ENCODE assay signal across 8 mouse cellular contexts in the genomic region with DNA sequence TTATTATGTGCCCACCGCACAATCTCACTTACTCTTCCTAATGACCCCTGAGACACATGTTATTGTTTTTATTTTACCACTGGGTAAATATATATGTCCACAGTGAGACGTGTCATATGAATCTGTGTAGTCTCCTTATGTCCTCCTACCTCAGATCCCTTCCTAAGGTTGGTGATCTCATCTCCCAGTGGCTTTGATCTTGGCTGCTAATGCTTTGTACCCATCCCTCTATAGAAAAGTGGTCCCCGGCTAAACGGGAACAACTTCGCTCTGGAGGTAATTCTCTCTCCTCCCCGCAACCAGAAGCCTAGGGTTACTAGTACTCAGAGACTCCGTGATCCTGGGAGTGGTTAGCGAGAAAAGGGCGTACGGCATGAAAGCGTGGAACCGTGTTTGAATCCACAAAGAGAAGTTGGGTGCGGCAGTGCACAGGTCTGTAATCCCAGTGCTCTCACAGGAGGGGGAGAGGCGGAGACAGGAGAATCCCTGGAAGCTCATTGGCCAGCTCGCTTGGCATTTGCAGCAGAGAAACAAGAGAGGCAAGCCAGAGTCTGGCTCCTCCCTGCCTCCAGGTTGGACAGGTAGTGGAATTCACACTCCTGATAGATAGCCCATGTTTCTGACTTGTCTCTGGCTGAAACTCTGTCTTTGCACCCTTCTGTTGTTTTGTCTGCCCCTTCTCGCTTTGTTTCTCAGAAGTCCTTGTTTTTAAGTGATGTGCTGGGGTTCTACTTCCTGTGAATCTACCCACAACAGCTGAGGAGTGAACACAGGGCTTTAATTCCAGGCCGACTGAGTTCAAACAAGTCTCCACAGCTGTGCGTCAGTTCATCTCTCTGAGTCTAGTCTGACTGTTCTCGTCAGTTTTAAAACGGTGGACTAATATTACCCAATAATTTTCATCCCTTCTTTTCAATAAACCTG. TPM values are rescaled to one million over a fixed set of nuclear protein-coding genes. Genes with fewer than 3 reads are reported as not detected.
A peak's percentile ranks its signal among the peaks of the same experiment; 100 is the strongest.
DNase-seq lines count a peak whose midpoint lies in the region; ATAC-seq and TF ChIP-seq lines count a peak whose summit lies in the region.

No protein-coding gene starts in this region.

- TF ChIP-seq CTCF in bone marrow, adult 2 months (IDR thresholded peaks at IDR 0.05; ENCODE audit: control insufficient read depth, insufficient read depth, low read length), result no peak

- peak overlapping the region; percentile 53 for H3K4me3 ChIP-seq in heart, embryonic 10.5 days
- H3K4me3 ChIP-seq in bone marrow, adult 2 months (replicated peaks; ENCODE audit: control insufficient read depth, low read depth, low read length), result no peak overlapping the region
- H3K4me3 ChIP-seq in forebrain, embryonic 11.5 days (ENCODE audit: low read depth, low read length), result peak overlapping the region; percentile 22
- H3K4me3 ChIP-seq in kidney, embryonic 14.5 days (ENCODE audit: low read length), result peak overlapping the region; percentile 29
- peak overlapping the region; percentile 16; the same call in 1 of the 2 replicates for H3K4me3 ChIP-seq in stomach, embryonic 16.5 days (replicated peaks; ENCODE audit: low read length)

- peaks cover 35% of the 10 kb centered on the region for H3K4me1 ChIP-seq in heart, embryonic 10.5 days
- peaks cover 3% of the 10 kb centered on the region; the same call in 1 of the 2 replicates for H3K4me1 ChIP-seq in bone marrow, adult 2 months (ENCODE audit: control insufficient read depth, insufficient read depth, low read length)
- peaks cover 11% of the 10 kb centered on the region; the same call in 1 of the 2 replicates for H3K4me1 ChIP-seq in forebrain, embryonic 11.5 days (replicated peaks; ENCODE audit: control insufficient read depth, insufficient read depth, low read length)
- H3K4me1 ChIP-seq in kidney, embryonic 14.5 days (ENCODE audit: control insufficient read depth, insufficient read depth, low read length), result 0 out of 2 replicates have a peak, but pooled peaks cover 7% of the 10 kb centered on the region
- peaks cover 11% of the 10 kb centered on the region for H3K4me1 ChIP-seq in stomach, embryonic 16.5 days (ENCODE audit: control insufficient read depth, insufficient read depth, low read length)

- WGBS in heart, embryonic 10.5 days, result 12% methylated on average over 20 of the region's 20 CpGs
- WGBS in bone marrow, adult 2 months, result 54% methylated on average over 20 of the region's 20 CpGs
- WGBS in forebrain, embryonic 11.5 days, result 11% methylated on average over 20 of the region's 20 CpGs
- WGBS in kidney, embryonic 14.5 days, result 9% methylated on average over 20 of the region's 20 CpGs
- WGBS in stomach, embryonic 16.5 days, result 12% methylated on average over 20 of the region's 20 CpGs

- H3K4me2 ChIP-seq in forebrain, embryonic 11.5 days (ENCODE audit: low read depth, low read length, severe bottlenecking), result peak overlapping the region; percentile 48
- peak overlapping the region; percentile 60 for H3K4me2 ChIP-seq in kidney, embryonic 14.5 days (replicated peaks; ENCODE audit: low read depth, low read length)
- H3K4me2 ChIP-seq in stomach, embryonic 16.5 days (ENCODE audit: low read depth, low read length), result peak overlapping the region; percentile 48

- ATAC-seq in forebrain, embryonic 11.5 days (replicated peaks; ENCODE audit: low FRiP score), result peak; percentile 78
- peak; percentile 77 for ATAC-seq in kidney, embryonic 14.5 days (ENCODE audit: low FRiP score, low TSS enrichment)
- peak; percentile 64 for ATAC-seq in stomach, embryonic 16.5 days (ENCODE audit: insufficient read depth, low FRiP score)

- no peak for TF ChIP-seq POLR2A in bone marrow, adult 2 months (IDR thresholded peaks at IDR 0.05; ENCODE audit: borderline replicate concordance, control insufficient read depth, low read depth, low read length)

- no peak for DNase-seq in heart, embryonic 10.5 days (ENCODE audit: low spot score)
- no peak for DNase-seq in heart, adult 11 months
- peak; percentile 71 for DNase-seq in forebrain, embryonic 11.5 days (ENCODE audit: low spot score)
- peak; percentile 66 for DNase-seq in lung, postnatal 10 days
- no peak for DNase-seq in adrenal gland, postnatal 4 days (ENCODE audit: low spot score in 2 of 2)

- H3K9ac ChIP-seq in forebrain, embryonic 11.5 days (ENCODE audit: low read length), result peak overlapping the region; percentile 32
- H3K9ac ChIP-seq in kidney, embryonic 14.5 days (ENCODE audit: low read depth, low read length), result no peak overlapping the region
- H3K9ac ChIP-seq in stomach, embryonic 16.5 days (ENCODE audit: low read length), result peak overlapping the region; percentile 48; the same call in 1 of the 2 replicates

- H3K27ac ChIP-seq in heart, embryonic 10.5 days, result no peak overlapping the region
- peak overlapping the region; percentile 33 for H3K27ac ChIP-seq in bone marrow, adult 2 months (ENCODE audit: control insufficient read depth, insufficient read depth, low read depth, low read length, poor library complexity)
- no peak overlapping the region for H3K27ac ChIP-seq in forebrain, embryonic 11.5 days (ENCODE audit: low read depth, low read length)
- no peak overlapping the region for H3K27ac ChIP-seq in kidney, embryonic 14.5 days (ENCODE audit: low read depth, low read length)
- peak overlapping the region; percentile 1; the same call in 1 of the 2 replicates for H3K27ac ChIP-seq in stomach, embryonic 16.5 days (ENCODE audit: low read length)

- H3K27me3 ChIP-seq in heart, embryonic 10.5 days (ENCODE audit: insufficient read depth, poor library complexity, severe bottlenecking), result peaks cover 17% of the 10 kb centered on the region; the same call in 1 of the 2 replicates
- no peaks in the 10 kb centered on the region for H3K27me3 ChIP-seq in forebrain, embryonic 11.5 days (ENCODE audit: control insufficient read depth, insufficient read depth, low read length)
- no peaks in the 10 kb centered on the region for H3K27me3 ChIP-seq in kidney, embryonic 14.5 days (ENCODE audit: control insufficient read depth, insufficient read depth, low read length)
- no peaks in the 10 kb centered on the region for H3K27me3 ChIP-seq in stomach, embryonic 16.5 days (ENCODE audit: control insufficient read depth, insufficient read depth, low read length)

- H3K9me3 ChIP-seq in heart, embryonic 10.5 days, result no peaks in the 10 kb centered on the region
- H3K9me3 ChIP-seq in forebrain, embryonic 11.5 days (ENCODE audit: control insufficient read depth, low read length), result no peaks in the 10 kb centered on the region
- no peaks in the 10 kb centered on the region for H3K9me3 ChIP-seq in kidney, embryonic 14.5 days (ENCODE audit: control insufficient read depth, low read length)
- H3K9me3 ChIP-seq in stomach, embryonic 16.5 days (replicated peaks; ENCODE audit: control insufficient read depth, low read length), result no peaks in the 10 kb centered on the region

- no peaks in the 10 kb centered on the region for H3K36me3 ChIP-seq in heart, embryonic 10.5 days
- no peaks in the 10 kb centered on the region for H3K36me3 ChIP-seq in forebrain, embryonic 11.5 days (ENCODE audit: control insufficient read depth, insufficient read depth, low read length)
- no peaks in the 10 kb centered on the region for H3K36me3 ChIP-seq in kidney, embryonic 14.5 days (ENCODE audit: control insufficient read depth, insufficient read depth, low read length)
- no peaks in the 10 kb centered on the region for H3K36me3 ChIP-seq in stomach, embryonic 16.5 days (ENCODE audit: control insufficient read depth, insufficient read depth, low read length)

RNA-seq across cellular contexts. Expression of a gene that starts 16.5 kb away (rescaled TPM):
- 4.0 and 4.6 TPM in 2 replicates for polyA plus RNA-seq in heart, embryonic 10.5 days (2016; fragmentation: Nextera tagmentation; extraction: Ambion mirVana)
- polyA plus RNA-seq in bone marrow, adult 2 months (2011; ENCODE audit: insufficient read depth, insufficient read length, low replicate concordance, missing spikeins), result 11.4 and 18.1 TPM in 2 replicates
- polyA plus RNA-seq in forebrain, embryonic 11.5 days (2014; fragmentation: Nextera tagmentation; extraction: Ambion mirVana), result 3.0 and 3.2 TPM in 2 replicates
- 7.3 and 7.7 TPM in 2 replicates for polyA plus RNA-seq in kidney, embryonic 14.5 days (2014; fragmentation: Nextera tagmentation; extraction: Ambion mirVana)
- polyA plus RNA-seq in stomach, embryonic 16.5 days (2015; fragmentation: Nextera tagmentation; extraction: Ambion mirVana), result 6.0 and 7.2 TPM in 2 replicates
- total RNA-seq in adrenal gland, postnatal 4 days (2021), result 10 to 100 TPM; 73.5 to 77.8 TPM

RNA-seq across cellular contexts. Expression of a gene that starts 50.5 kb away (rescaled TPM):
- polyA plus RNA-seq in heart, embryonic 10.5 days (2016; fragmentation: Nextera tagmentation; extraction: Ambion mirVana), result 15.6 and 16.4 TPM in 2 replicates
- 43.0 and 58.1 TPM in 2 replicates for polyA plus RNA-seq in bone marrow, adult 2 months (2011; ENCODE audit: insufficient read depth, insufficient read length, low replicate concordance, missing spikeins)
- polyA plus RNA-seq in forebrain, embryonic 11.5 days (2014; fragmentation: Nextera tagmentation; extraction: Ambion mirVana), result 5.7 and 6.1 TPM in 2 replicates
- polyA plus RNA-seq in kidney, embryonic 14.5 days (2014; fragmentation: Nextera tagmentation; extraction: Ambion mirVana), result 15.4 and 17.1 TPM in 2 replicates
- 17.4 and 20.7 TPM in 2 replicates for polyA plus RNA-seq in stomach, embryonic 16.5 days (2015; fragmentation: Nextera tagmentation; extraction: Ambion mirVana)
- total RNA-seq in adrenal gland, postnatal 4 days (2021), result 10 to 100 TPM; 40.2 to 45.4 TPM

Comparison
In these comparisons a context has a peak if more than half of its experiments do, and no peak if none do; other contexts are left out.
1. DNase-seq: peak in forebrain, embryonic 11.5 days (single experiment) and lung, postnatal 10 days (single experiment); none in heart, embryonic 10.5 days (single experiment), heart, adult 11 months (single experiment) and adrenal gland, postnatal 4 days (0 of 2).
2. H3K27ac ChIP-seq: peak in bone marrow, adult 2 months (single experiment) and stomach, embryonic 16.5 days (single experiment); none in heart, embryonic 10.5 days (single experiment), forebrain, embryonic 11.5 days (single experiment) and kidney, embryonic 14.5 days (single experiment).
3. Peak in every context shown above with its lines, with median percentiles within 50 percentile points of each other: ATAC-seq and H3K4me2 ChIP-seq.